Mouse (Mus musculus) embryonic facial prominence, embryonic 13.5 days (tissue): Measurements from ENCODE around the gene Fuom. TPM values are rescaled to one million over a fixed set of nuclear protein-coding genes. Genes with fewer than 3 reads are reported as not detected.
A peak's percentile ranks its signal among the peaks of the same experiment; 100 is the strongest.

Experiments used
- ATAC-seq: fragments of 200-750 bp; cut with Nextera tagmentation; 2 replicates; pipeline ENCODE4 v1.8.0; 2017; ENCODE audit warnings: low read depth; ENCODE audit not compliant: insufficient number of reproducible peaks, insufficient read depth, low FRiP score, low TSS enrichment
- H3K27ac ChIP-seq: fragments of 300-500 bp; sonication (generic); 2 replicates; pipeline ENCODE4 v1.5.1; 2015; ENCODE audit warnings: moderate library complexity, mild to moderate bottlenecking, inconsistent platforms
- H3K27me3 ChIP-seq: fragments of 300-500 bp; sonication (generic); 2 replicates; pipeline ENCODE4 v1.6.1; 2015; ENCODE audit warnings: mild to moderate bottlenecking, inconsistent platforms
- H3K36me3 ChIP-seq: fragments of 300-500 bp; sonication (generic); 2 replicates; pipeline ENCODE4 v1.6.1; 2015; ENCODE audit warnings: mild to moderate bottlenecking, inconsistent platforms
- H3K4me1 ChIP-seq: fragments of 300-500 bp; sonication (generic); 2 replicates; pipeline ENCODE4 v1.6.1; 2015; ENCODE audit warnings: inconsistent platforms
- H3K4me2 ChIP-seq: fragments of 300-500 bp; sonication (generic); 2 replicates; pipeline ENCODE4 v1.6.1; 2015; ENCODE audit warnings: moderate library complexity, mild to moderate bottlenecking, inconsistent platforms
- H3K4me3 ChIP-seq: fragments of 300-500 bp; sonication (generic); 2 replicates; pipeline ENCODE4 v1.5.1; 2015; ENCODE audit warnings: mild to moderate bottlenecking, inconsistent platforms
- H3K9ac ChIP-seq: fragments of 300-500 bp; sonication (generic); 2 replicates; pipeline ENCODE4 v1.6.1; 2015; ENCODE audit warnings: mild to moderate bottlenecking, inconsistent platforms
- H3K9me3 ChIP-seq: fragments of 300-500 bp; sonication (generic); 2 replicates; pipeline ENCODE4 v1.6.1; 2016; ENCODE audit warnings: inconsistent platforms
- WGBS: fragments of 180-500 bp; shearing (Covaris S2); methylation state at CpG from one replicate; pipeline ENCODE4 v1.1.7; 2015; ENCODE audit warnings: mixed read lengths; 5-methylcytosine and 5-hydroxymethylcytosine counted together
- polyA plus RNA-seq: library from polyadenylated mRNA; unstranded; fragments of >200 nt; fragmentation: Nextera tagmentation; extraction: Ambion mirVana; gene quantifications from 2 replicates; pipeline ENCODE4 v1.2.1, GENCODE M21; 2015

Gene Fuom
- polyA plus RNA-seq, 1 experiment from 2014 or later: 26.9 TPM

GRCm38 (mm10) chr7:140048361-140049114 lies 53.7 kb downstream of the Fuom start, which contains the start of gene Msx3:
Msx3 (minus strand) TSS chr7:140049089.
- no peaks in the 10 kb centered on the region for H3K9me3 ChIP-seq
- peak within 1 kb of the TSS; percentile 71 for H3K4me2 ChIP-seq
- H3K4me3 ChIP-seq: peak within 1 kb of the TSS; percentile 43
- peaks cover 97% of the 10 kb centered on the region for H3K27me3 ChIP-seq
- no peak within 1 kb of the TSS for H3K27ac ChIP-seq
- H3K9ac ChIP-seq: peak within 1 kb of the TSS; percentile 59; the same call in 1 of the 2 replicates
- H3K36me3 ChIP-seq: no peaks in the 10 kb centered on the region
- H3K4me1 ChIP-seq: peaks cover 23% of the 10 kb centered on the region
- ATAC-seq: peak; percentile 34; the same call in 1 of the 2 replicates
- under 1% methylated on average over 56 of the region's 56 CpGs for WGBS

GRCm38 (mm10) chr7:140047811-140048311 lies 54.4 kb downstream of the Fuom start:
- Histone ChIP-seq H3K9ac (peak overlapping the region; percentile 59; the same call in 1 of the 2 replicates), H3K9me3 (no peaks in the 10 kb centered on the region), H3K27ac (no peak overlapping the region), H3K4me2 (peak overlapping the region; percentile 71), H3K36me3 (no peaks in the 10 kb centered on the region), H3K4me3 (peak overlapping the region; percentile 43), H3K27me3 (peaks cover 90% of the 10 kb centered on the region), H3K4me1 (peaks cover 23% of the 10 kb centered on the region)
- no peak for ATAC-seq
- under 1% methylated on average over 33 of the region's 33 CpGs for WGBS

Other genes with a start within 250 kb of the Fuom start
- 0.11 and 0.15 TPM in 2 replicates for gene Kndc1, start 207.7 kb downstream of the Fuom start, polyA plus RNA-seq
- 0.28 and 0.36 TPM in 2 replicates for gene Utf1, start 158.7 kb downstream of the Fuom start, polyA plus RNA-seq
- 0.85 and 1.1 TPM in 2 replicates for gene 6430531B16Rik, start 123.7 kb downstream of the Fuom start, polyA plus RNA-seq
- gene Adam8, start 109.9 kb downstream of the Fuom start, polyA plus RNA-seq: 2.4 and 3.3 TPM in 2 replicates
- 41.0 and 42.4 TPM in 2 replicates for gene Zfp511, start 66.0 kb downstream of the Fuom start, polyA plus RNA-seq
- gene Tubgcp2, start 65.8 kb downstream of the Fuom start, polyA plus RNA-seq: 66.3 and 70.1 TPM in 2 replicates
- gene Msx3, start 53.4 kb downstream of the Fuom start, polyA plus RNA-seq: 0.20 TPM in 1 of 2 replicates, not detected in the other
- gene Caly, start 19.9 kb downstream of the Fuom start, polyA plus RNA-seq: 3.1 and 4.0 TPM in 2 replicates
- gene Prap1, start 9.0 kb downstream of the Fuom start, polyA plus RNA-seq: 2.2 TPM in 1 of 2 replicates, not detected in the other
- 18.1 and 19.2 TPM in 2 replicates for gene Paox, start 13.4 kb upstream of the Fuom start, polyA plus RNA-seq
- gene Echs1, start 14.0 kb upstream of the Fuom start, polyA plus RNA-seq: 170 and 172 TPM in 2 replicates
- gene Mtg1, start 35.1 kb upstream of the Fuom start, polyA plus RNA-seq: 21.1 and 24.2 TPM in 2 replicates
- 0.72 TPM in 2 replicates for gene Sprn, start 52.4 kb upstream of the Fuom start, polyA plus RNA-seq
- not detected in 2 replicates for gene Olfr522, start 62.3 kb upstream of the Fuom start, polyA plus RNA-seq
- gene Olfr523, start 70.8 kb upstream of the Fuom start, polyA plus RNA-seq: 0.07 TPM in 1 of 2 replicates, not detected in the other
- gene Olfr524, start 103.5 kb upstream of the Fuom start, polyA plus RNA-seq: not detected in 2 replicates
- gene Cd163l1, start 115.8 kb upstream of the Fuom start, polyA plus RNA-seq: not detected in 2 replicates
- not detected in 2 replicates for gene 5830411N06Rik, start 144.8 kb upstream of the Fuom start, polyA plus RNA-seq
- not detected in 2 replicates for gene Olfr525, start 218.4 kb upstream of the Fuom start, polyA plus RNA-seq
- gene Olfr527, start 231.6 kb upstream of the Fuom start, polyA plus RNA-seq: not detected in 2 replicates